Mouse (Mus musculus) heart, embryonic 11.5 days (tissue): ENCODE results near the gene B130006D01Rik. TPM values are rescaled to one million over a fixed set of nuclear protein-coding genes. Genes with fewer than 3 reads are reported as not detected.

Experiments used
- ATAC-seq: fragments of 200-750 bp; cut with Nextera tagmentation; replicated peaks from 2 replicates; pipeline ENCODE4 v1.8.0; 2017; ENCODE audit warnings: moderate library complexity; ENCODE audit not compliant: insufficient number of reproducible peaks, low FRiP score, low TSS enrichment
- H3K27ac ChIP-seq: fragments of 300-500 bp; sonication (generic); 2 replicates; pipeline ENCODE4 v1.5.1; 2014; ENCODE audit warnings: mild to moderate bottlenecking, low read depth, low read length
- H3K27me3 ChIP-seq: fragments of 300-500 bp; sonication (generic); 2 replicates; pipeline ENCODE4 v1.6.1; 2014; ENCODE audit warnings: mild to moderate bottlenecking, low read length, mixed read lengths; ENCODE audit not compliant: control insufficient read depth, insufficient read depth
- H3K36me3 ChIP-seq: fragments of 300-500 bp; sonication (generic); 2 replicates; pipeline ENCODE4 v1.6.1; 2014; ENCODE audit warnings: mild to moderate bottlenecking, low read length, moderate library complexity, mixed read lengths; ENCODE audit not compliant: control insufficient read depth, insufficient read depth
- H3K4me1 ChIP-seq: fragments of 300-500 bp; sonication (generic); 2 replicates; pipeline ENCODE4 v1.6.1; 2014; ENCODE audit warnings: low read length; ENCODE audit not compliant: control insufficient read depth, insufficient read depth
- H3K4me2 ChIP-seq: fragments of 300-500 bp; sonication (generic); 2 replicates; pipeline ENCODE4 v1.6.1; 2014; ENCODE audit warnings: mild to moderate bottlenecking, moderate library complexity
- H3K4me3 ChIP-seq: fragments of 300-500 bp; sonication (generic); 2 replicates; pipeline ENCODE4 v1.5.1; 2014; ENCODE audit warnings: low read depth, low read length
- H3K9ac ChIP-seq: fragments of 300-500 bp; sonication (generic); 2 replicates; pipeline ENCODE4 v1.6.1; 2014; ENCODE audit warnings: mild to moderate bottlenecking, low read depth, low read length, moderate library complexity
- H3K9me3 ChIP-seq: fragments of 300-500 bp; sonication (generic); replicated peaks from 2 replicates; pipeline ENCODE4 v1.6.1; 2016; ENCODE audit warnings: low read length; ENCODE audit not compliant: control insufficient read depth
- WGBS: fragments of 180-500 bp; shearing (Covaris S2); extraction: QIAGEN DNeasy Blood & Tissue Kit; methylation state at CpG from one replicate; pipeline ENCODE4 v1.1.7; 2014; ENCODE audit not compliant: insufficient replicate concordance; 5-methylcytosine and 5-hydroxymethylcytosine counted together
- polyA plus RNA-seq: library from polyadenylated mRNA; unstranded; fragments of >200 nt; fragmentation: Nextera tagmentation; extraction: Ambion mirVana; gene quantifications from 2 replicates; pipeline ENCODE4 v1.2.1, GENCODE M21; 2014

Gene B130006D01Rik
- polyA plus RNA-seq, 1 experiment from 2014 or later, result 0.70 TPM

- H3K27ac ChIP-seq, result peak overlapping the region; percentile 52; the same call in 1 of the 2 replicates
- 37% methylated on average over 6 of the region's 6 CpGs for WGBS
- ATAC-seq, result no peak; the same call in 1 of the 2 replicates
Observed at GRCm38 (mm10) chr11:95688515-95688914, 34.9 kb upstream of the B130006D01Rik start.

GRCm38 (mm10) chr11:95688981-95689380 is 34.4 kb upstream of the B130006D01Rik start:
- peaks cover 10% of the 10 kb centered on the region for H3K4me1 ChIP-seq
- H3K4me3 ChIP-seq, result no peak overlapping the region
- H3K27me3 ChIP-seq, result no peaks in the 10 kb centered on the region
- H3K27ac ChIP-seq, result peak overlapping the region; percentile 52; the same call in 1 of the 2 replicates
- peak; percentile 70 for ATAC-seq
- H3K9ac ChIP-seq, result peak overlapping the region; percentile 34; the same call in 1 of the 2 replicates
- WGBS, result 25% methylated on average over 7 of the region's 7 CpGs
- H3K4me2 ChIP-seq, result peak overlapping the region; percentile 31
- no peaks in the 10 kb centered on the region for H3K36me3 ChIP-seq
- H3K9me3 ChIP-seq, result no peaks in the 10 kb centered on the region

More at GRCm38 (mm10) chr11:95688515-95688914, 34.9 kb upstream of the B130006D01Rik start:
- Histone ChIP-seq H3K36me3 (no peaks in the 10 kb centered on the region), H3K4me1 (peaks cover 10% of the 10 kb centered on the region), H3K9me3 (no peaks in the 10 kb centered on the region), H3K27me3 (no peaks in the 10 kb centered on the region), H3K9ac (peak overlapping the region; percentile 34; the same call in 1 of the 2 replicates), H3K4me2 (peak overlapping the region; percentile 31), H3K4me3 (no peak overlapping the region)

- Histone ChIP-seq H3K9ac (no peak overlapping the region), H3K27me3 (no peaks in the 10 kb centered on the region), H3K36me3 (no peaks in the 10 kb centered on the region), H3K4me2 (no peak overlapping the region), H3K4me1 (peaks cover 10% of the 10 kb centered on the region), H3K9me3 (no peaks in the 10 kb centered on the region), H3K27ac (no peak overlapping the region), H3K4me3 (no peak overlapping the region)
- no peak for ATAC-seq
- WGBS, result 69% methylated on average over 3 of the region's 3 CpGs
Observed at GRCm38 (mm10) chr11:95689544-95689943, 33.8 kb upstream of the B130006D01Rik start.

GRCm38 (mm10) chr11:95698541-95698940 is 24.8 kb upstream of the B130006D01Rik start:
- no peak overlapping the region for H3K27ac ChIP-seq
- no peak for ATAC-seq
- H3K27me3 ChIP-seq, result no peaks in the 10 kb centered on the region

GRCm38 (mm10) chr11:95700778-95701739 is 22.3 kb upstream of the B130006D01Rik start:
- no peak overlapping the region for H3K9ac ChIP-seq
- H3K36me3 ChIP-seq, result no peaks in the 10 kb centered on the region
- WGBS, result 85% methylated on average over 13 of the region's 13 CpGs
- H3K27ac ChIP-seq, result no peak overlapping the region
- no peak overlapping the region for H3K4me2 ChIP-seq
- H3K4me3 ChIP-seq, result no peak overlapping the region
- H3K9me3 ChIP-seq, result no peaks in the 10 kb centered on the region
- H3K27me3 ChIP-seq, result no peaks in the 10 kb centered on the region
- ATAC-seq, result no peak
- no peaks in the 10 kb centered on the region for H3K4me1 ChIP-seq

More at GRCm38 (mm10) chr11:95698541-95698940, 24.8 kb upstream of the B130006D01Rik start:
- no peaks in the 10 kb centered on the region for H3K9me3 ChIP-seq
- H3K4me3 ChIP-seq, result no peak overlapping the region
- 77% methylated on average over 5 of the region's 5 CpGs for WGBS
- no peak overlapping the region for H3K9ac ChIP-seq
- no peak overlapping the region for H3K4me2 ChIP-seq
- no peaks in the 10 kb centered on the region for H3K36me3 ChIP-seq
- no peaks in the 10 kb centered on the region for H3K4me1 ChIP-seq

- Histone ChIP-seq H3K4me2 (no peak overlapping the region), H3K9ac (no peak overlapping the region), H3K27me3 (no peaks in the 10 kb centered on the region), H3K27ac (no peak overlapping the region), H3K36me3 (no peaks in the 10 kb centered on the region), H3K4me3 (no peak overlapping the region), H3K4me1 (no peaks in the 10 kb centered on the region), H3K9me3 (no peaks in the 10 kb centered on the region)
- WGBS, result 85% methylated on average over 12 of the region's 12 CpGs
- no peak for ATAC-seq
Observed at GRCm38 (mm10) chr11:95704032-95704969, 19.1 kb upstream of the B130006D01Rik start.

- Histone ChIP-seq H3K9me3 (no peaks in the 10 kb centered on the region), H3K27me3 (no peaks in the 10 kb centered on the region), H3K27ac (no peak overlapping the region), H3K4me2 (no peak overlapping the region), H3K4me3 (no peak overlapping the region), H3K36me3 (no peaks in the 10 kb centered on the region), H3K9ac (no peak overlapping the region), H3K4me1 (no peaks in the 10 kb centered on the region)
- ATAC-seq, result no peak
- WGBS, result 63% methylated on average over 4 of the region's 4 CpGs
Observed at GRCm38 (mm10) chr11:95704970-95705330, 18.4 kb upstream of the B130006D01Rik start.

GRCm38 (mm10) chr11:95709534-95710040 is 13.8 kb upstream of the B130006D01Rik start:
- H3K4me2 ChIP-seq, result no peak overlapping the region
- H3K27me3 ChIP-seq, result no peaks in the 10 kb centered on the region
- no peaks in the 10 kb centered on the region for H3K9me3 ChIP-seq
- 87% methylated on average over 6 of the region's 6 CpGs for WGBS
- H3K27ac ChIP-seq, result no peak overlapping the region
- no peak overlapping the region for H3K4me3 ChIP-seq
- no peaks in the 10 kb centered on the region for H3K36me3 ChIP-seq
- no peak overlapping the region for H3K9ac ChIP-seq
- H3K4me1 ChIP-seq, result peaks cover 7% of the 10 kb centered on the region
- no peak for ATAC-seq
